11 mouse cellular contexts compared by ENCODE assay signal in genomic region chr11:76587333-76587732, GRCm38 (mm10). TPM values are rescaled to one million over a fixed set of nuclear protein-coding genes. Genes with fewer than 3 reads are reported as not detected.
DNase-seq lines count a peak whose midpoint lies in the region; ATAC-seq and TF ChIP-seq lines count a peak whose summit lies in the region.
"Had no signal": no experiment of that assay in that cellular context is flagged by ENCODE, and none has a peak within 500 bp of the region (broad histone marks: within the 10 kb centered on the region; RNA-seq: fewer than 3 reads in every experiment).

No protein-coding gene starts in this region.

- 89% methylated on average over 1 of the region's 1 CpGs for whole genome bisulfite sequencing in kidney, adult 2 months
- 88% methylated on average over 1 of the region's 1 CpGs for WGBS in embryonic facial prominence, embryonic 15.5 days
- 90% methylated on average over 1 of the region's 1 CpGs for WGBS in cerebellum, adult 2 months

- H3K4me3 ChIP-seq in kidney, adult 2 months (ENCODE audit: insufficient read depth, low read depth, low read length) = no peak overlapping the region
- H3K4me3 ChIP-seq in CH12.LX (replicated peaks in 1 of 3; ENCODE audit: low read depth in 2 of 3, low read length in 2 of 3, poor library complexity in 1 of 3) = peak overlapping the region in 1 of 3 experiments; percentile 3
- no peak overlapping the region for H3K4me3 ChIP-seq in embryonic facial prominence, embryonic 15.5 days (replicated peaks)
- no peak overlapping the region for H3K4me3 ChIP-seq in cerebellum, adult 2 months (replicated peaks; ENCODE audit: insufficient read depth, low read depth, low read length)
- H3K4me3 ChIP-seq: gastrocnemius, adult 2 months had no signal

- no peaks in the 10 kb centered on the region for H3K27me3 ChIP-seq in kidney, adult 2 months (replicated peaks; ENCODE audit: control insufficient read depth, insufficient read depth, low read length)
- peaks cover 27% of the 10 kb centered on the region for H3K27me3 ChIP-seq in CH12.LX (replicated peaks)
- H3K27me3 ChIP-seq in embryonic facial prominence, embryonic 15.5 days = no peaks in the 10 kb centered on the region
- H3K27me3 ChIP-seq in cerebellum, adult 2 months (ENCODE audit: control insufficient read depth, insufficient read depth, low read length) = no peaks in the 10 kb centered on the region

- H3K79me2 ChIP-seq in CH12.LX (replicated peaks; ENCODE audit: control insufficient read depth, extremely low read depth, insufficient read depth, poor library complexity, severe bottlenecking) = no peaks in the 10 kb centered on the region

- peak overlapping the region; percentile 2; the same call in 1 of the 2 replicates for H3K9ac ChIP-seq in CH12.LX (ENCODE audit: insufficient read depth, low read depth)
- H3K9ac ChIP-seq in embryonic facial prominence, embryonic 15.5 days = no peak overlapping the region

- peak; percentile 19 for DNase-seq in kidney, adult 2 months
- no peak for DNase-seq in kidney, adult 18-20 months
- peak; percentile 34 for DNase-seq in CH12.LX (ENCODE audit: extremely low read depth)
- DNase-seq in lung, postnatal 36 days = peak; percentile 58
- DNase-seq in adrenal gland, postnatal 10 days = no peak
- DNase-seq in left cerebral cortex, adult 9 months (ENCODE audit: low spot score in 2 of 2) = no peak
- DNase-seq in cerebellum, adult 2 months = no peak
- DNase-seq: gastrocnemius, adult 2 months; kidney, postnatal 14 days; right cerebral cortex, adult 18-20 months had no signal

- 0 out of 2 replicates have a peak, but pooled peaks have one; percentile 54 for TF ChIP-seq EP300 in CH12.LX (IDR thresholded peaks at IDR 0.05; ENCODE audit: low read length)

- peak overlapping the region; percentile 41; the same call in 1 of the 2 replicates for H3K4me2 ChIP-seq in CH12.LX (ENCODE audit: insufficient read depth, low read depth, poor library complexity, severe bottlenecking)
- H3K4me2 ChIP-seq in embryonic facial prominence, embryonic 15.5 days (replicated peaks) = no peak overlapping the region

- peak; percentile 34; the same call in 1 of the 2 replicates for ATAC-seq in embryonic facial prominence, embryonic 15.5 days (ENCODE audit: insufficient number of reproducible peaks, low FRiP score, low TSS enrichment, low read depth)

- in situ Hi-C loops in CH12.LX (cut with MboI; ENCODE audit: low pct_ligation_motif_present, low pct_unique_long_range_greater_than_20kb, low sequenced_read_pairs) = no loop called here

- H3K36me3 ChIP-seq in kidney, adult 2 months (ENCODE audit: control insufficient read depth, insufficient read depth, low read length) = no peaks in the 10 kb centered on the region
- H3K36me3 ChIP-seq in CH12.LX (replicated peaks in 1 of 2; ENCODE audit: control insufficient read depth in 1 of 2, insufficient read depth in 1 of 2, low read length in 1 of 2) = no peaks in the 10 kb centered on the region
- H3K36me3 ChIP-seq in embryonic facial prominence, embryonic 15.5 days = no peaks in the 10 kb centered on the region

- no peak for TF ChIP-seq POLR2A in kidney, adult 2 months (IDR thresholded peaks at IDR 0.05; ENCODE audit: low read depth, low read length)
- no peak for TF ChIP-seq POLR2A in CH12.LX (IDR thresholded peaks at IDR 0.05; ENCODE audit: low read depth, low read length)
- no peak for TF ChIP-seq POLR2A in cerebellum, adult 2 months (IDR thresholded peaks at IDR 0.05; ENCODE audit: borderline replicate concordance, insufficient read depth, low read length)

- no peak for TF ChIP-seq CTCF in kidney, adult 2 months (conservative IDR thresholded peaks at IDR 0.05; ENCODE audit: insufficient read depth, insufficient read length, low read depth, low read length)
- peak in 1 of 2 experiments; percentile 27; a peak in 1 of 4 replicates for TF ChIP-seq CTCF in CH12.LX (conservative IDR thresholded peaks at IDR 0.05 in 1 of 2, IDR thresholded peaks at IDR 0.05 in 1 of 2; ENCODE audit: low read depth in 2 of 2, low read length in 2 of 2)
- no peak for TF ChIP-seq CTCF in cerebellum, adult 2 months (IDR thresholded peaks at IDR 0.05; ENCODE audit: borderline replicate concordance, insufficient read depth, low read depth, low read length)

- H3K4me1 ChIP-seq in kidney, adult 2 months (ENCODE audit: control insufficient read depth, insufficient read depth, low read length) = no peaks in the 10 kb centered on the region
- H3K4me1 ChIP-seq in CH12.LX (ENCODE audit: control insufficient read depth in 1 of 2, insufficient read depth in 2 of 2) = peaks cover 25 to 36% of the 10 kb centered on the region in 2 experiments
- H3K4me1 ChIP-seq in embryonic facial prominence, embryonic 15.5 days = no peaks in the 10 kb centered on the region
- no peaks in the 10 kb centered on the region for H3K4me1 ChIP-seq in cerebellum, adult 2 months (ENCODE audit: control insufficient read depth, insufficient read depth, low read length)

- no peak for TF ChIP-seq RAD21 in CH12.LX (IDR thresholded peaks at IDR 0.05; ENCODE audit: low read depth, low read length)

- H3K27ac ChIP-seq in kidney, adult 2 months (ENCODE audit: insufficient read depth, low read depth, low read length) = no peak overlapping the region
- H3K27ac ChIP-seq in CH12.LX (ENCODE audit: insufficient read depth, low read depth) = peak overlapping the region; percentile 92
- H3K27ac ChIP-seq in embryonic facial prominence, embryonic 15.5 days (replicated peaks) = no peak overlapping the region
- H3K27ac ChIP-seq in cerebellum, adult 2 months (ENCODE audit: insufficient read depth, low read length) = no peak overlapping the region

- dilution Hi-C loops in CH12.LX (cut with MboI; ENCODE audit: extremely low pct_ligation_motif_present, extremely low pct_unique_long_range_greater_than_20kb, low sequenced_read_pairs) = no loop called here

- H3K9me3 ChIP-seq in CH12.LX (replicated peaks; ENCODE audit: low read length) = peaks cover 9% of the 10 kb centered on the region
- no peaks in the 10 kb centered on the region for H3K9me3 ChIP-seq in embryonic facial prominence, embryonic 15.5 days (replicated peaks)

TF ChIP-seq in CH12.LX, 34 proteins besides CTCF, POLR2A, EP300 and RAD21 (continues in another document):
- TF ChIP-seq ZC3H11A (IDR thresholded peaks at IDR 0.05; ENCODE audit: low read depth, low read length) = no peak
- no peak for TF ChIP-seq ZKSCAN1 (IDR thresholded peaks at IDR 0.05; ENCODE audit: borderline replicate concordance, low read depth, low read length)
- no peak for TF ChIP-seq ELF1 (IDR thresholded peaks at IDR 0.05; ENCODE audit: low read depth, low read length)
- peak; percentile 21; the same call in 1 of the 2 replicates for TF ChIP-seq MAX (IDR thresholded peaks at IDR 0.05; ENCODE audit: low read length)
- TF ChIP-seq MAZ (IDR thresholded peaks at IDR 0.05; ENCODE audit: low read depth, low read length) = no peak
- no peak; the same call in 1 of the 2 replicates for TF ChIP-seq UBTF (IDR thresholded peaks at IDR 0.05; ENCODE audit: low read depth, low read length)
- no peak; the same call in 1 of the 2 replicates for TF ChIP-seq ETS1 (conservative IDR thresholded peaks at IDR 0.05; ENCODE audit: low read depth, low read length)
- TF ChIP-seq NRF1 (IDR thresholded peaks at IDR 0.05; ENCODE audit: low read depth, low read length) = no peak
- TF ChIP-seq CHD1 (IDR thresholded peaks at IDR 0.05; ENCODE audit: low read depth, low read length) = no peak
- no peak for TF ChIP-seq SIN3A (IDR thresholded peaks at IDR 0.05; ENCODE audit: low read length)
- TF ChIP-seq PAX5 (IDR thresholded peaks at IDR 0.05; ENCODE audit: low read length) = no peak
- TF ChIP-seq KAT2A (IDR thresholded peaks at IDR 0.05; ENCODE audit: insufficient replicate concordance, low read length) = no peak
- TF ChIP-seq ZNF384 (IDR thresholded peaks at IDR 0.05; ENCODE audit: low read depth, low read length) = no peak
- no peak; the same call in 1 of the 2 replicates for TF ChIP-seq RCOR1 (conservative IDR thresholded peaks at IDR 0.05; ENCODE audit: low read depth, low read length)
- no peak for TF ChIP-seq SMC3 (IDR thresholded peaks at IDR 0.05; ENCODE audit: low read depth, low read length)
- TF ChIP-seq TCF12 (IDR thresholded peaks at IDR 0.05; ENCODE audit: low read depth, low read length) = peak; percentile 39; the same call in 1 of the 2 replicates
- no peak for TF ChIP-seq MEF2A (IDR thresholded peaks at IDR 0.05; ENCODE audit: borderline replicate concordance, low read depth, low read length)
- TF ChIP-seq MAFK (IDR thresholded peaks at IDR 0.05; ENCODE audit: insufficient replicate concordance, low read length) = no peak
- no peak for TF ChIP-seq HCFC1 (IDR thresholded peaks at IDR 0.05; ENCODE audit: low read depth, low read length)
- no peak for TF ChIP-seq TBP (conservative IDR thresholded peaks at IDR 0.05; ENCODE audit: low read depth, low read length)
- TF ChIP-seq USF2 (conservative IDR thresholded peaks at IDR 0.05; ENCODE audit: low read depth, low read length) = no peak
- no peak for TF ChIP-seq MYC (IDR thresholded peaks at IDR 0.05; ENCODE audit: low read depth, low read length)
- TF ChIP-seq IRF4 (IDR thresholded peaks at IDR 0.05; ENCODE audit: low read depth, low read length) = peak; percentile 88
- no peak for TF ChIP-seq POLR2AphosphoS2 (IDR thresholded peaks at IDR 0.05; ENCODE audit: low read depth, low read length)
- TF ChIP-seq ZMIZ1 (IDR thresholded peaks at IDR 0.05; ENCODE audit: low read depth, low read length) = no peak
- no peak for TF ChIP-seq JUN (IDR thresholded peaks at IDR 0.05; ENCODE audit: insufficient read depth, low read depth, low read length)
- TF ChIP-seq CHD2 (IDR thresholded peaks at IDR 0.05; ENCODE audit: low read length) = peak; percentile 25; the same call in 1 of the 2 replicates
- no peak; the same call in 1 of the 2 replicates for TF ChIP-seq BHLHE40 (IDR thresholded peaks at IDR 0.05; ENCODE audit: low read depth, low read length)
- TF ChIP-seq E2F4 (IDR thresholded peaks at IDR 0.05; ENCODE audit: insufficient replicate concordance, low read depth, low read length) = no peak
- no peak for TF ChIP-seq MXI1 (IDR thresholded peaks at IDR 0.05; ENCODE audit: low read depth, low read length)
- TF ChIP-seq USF1 (IDR thresholded peaks at IDR 0.05; ENCODE audit: low read depth, low read length) = no peak
- no peak for TF ChIP-seq NELFE (IDR thresholded peaks at IDR 0.05; ENCODE audit: low read depth, low read length)

RNA-seq across cellular contexts. Expression of gene Abr, which starts 34.8 kb away (rescaled TPM):
- polyA plus RNA-seq in kidney, adult 2 months (2012; rRNA removed) = 33.2 and 40.8 TPM in 2 replicates
- total RNA-seq in CH12.LX (2012; rRNA removed) = 37.4 and 38.5 TPM in 2 replicates
- total RNA-seq in CH12.LX (2014; rRNA removed) = 21.0 and 21.4 TPM in 2 replicates
- polyA plus RNA-seq in CH12.LX (2012; ENCODE audit: insufficient read length, low read depth) = 41.4 and 49.5 TPM in 2 replicates
- polyA plus RNA-seq in embryonic facial prominence, embryonic 15.5 days (2015; fragmentation: Nextera tagmentation; extraction: Ambion mirVana) = 41.1 and 42.6 TPM in 2 replicates
- 10 to 100 TPM; 35.4 to 44.2 TPM for total RNA-seq in adrenal gland, postnatal 10 days (2021)
- polyA plus RNA-seq in cerebellum, adult 2 months (2012; rRNA removed) = 168 and 170 TPM in 2 replicates

Comparison
In these comparisons a context has a peak if more than half of its experiments do, and no peak if none do; other contexts are left out.
1. DNase-seq: peak in kidney, adult 2 months (single experiment), CH12.LX (single experiment) and lung, postnatal 36 days (single experiment); none in kidney, adult 18-20 months (single experiment), adrenal gland, postnatal 10 days (single experiment), left cerebral cortex, adult 9 months (0 of 2) and cerebellum, adult 2 months (0 of 2).